Mouse (Mus musculus) heart, postnatal 36 days (tissue): Measurements from ENCODE around the gene Srp72. TPM values are rescaled to one million over a fixed set of nuclear protein-coding genes. Genes with fewer than 3 reads are reported as not detected.
"Not testable (repeated sequence)": the region's sequence is repeated elsewhere in the genome, so short reads cannot be mapped to it uniquely, and the experiment has no call there.

Source experiments
- DNase-seq, 2 experiments: peaks; one replicate each; pipeline ENCODE4 v3.0.0; 2021 to 2022
- intact Hi-C: fragments of 180-260 bp; cut with DNase I; formaldehyde crosslinking; loops from one replicate; pipeline ENCODE4 v1.15.1; 2025
- total RNA-seq, 2 experiments: library from RNA; stranded (reverse); gene quantifications; 2 replicates each; pipeline ENCODE4 v1.2.3; 2021

Srp72 gene
- total RNA-seq, 2 experiments from 2014 or later: 56.2 to 63.0 TPM

GRCm38 (mm10) chr5:77035101-77035500 is 60.6 kb downstream of the Srp72 start:
- DNase-seq, intact Hi-C loops: not testable (repeated sequence)

DNA sequence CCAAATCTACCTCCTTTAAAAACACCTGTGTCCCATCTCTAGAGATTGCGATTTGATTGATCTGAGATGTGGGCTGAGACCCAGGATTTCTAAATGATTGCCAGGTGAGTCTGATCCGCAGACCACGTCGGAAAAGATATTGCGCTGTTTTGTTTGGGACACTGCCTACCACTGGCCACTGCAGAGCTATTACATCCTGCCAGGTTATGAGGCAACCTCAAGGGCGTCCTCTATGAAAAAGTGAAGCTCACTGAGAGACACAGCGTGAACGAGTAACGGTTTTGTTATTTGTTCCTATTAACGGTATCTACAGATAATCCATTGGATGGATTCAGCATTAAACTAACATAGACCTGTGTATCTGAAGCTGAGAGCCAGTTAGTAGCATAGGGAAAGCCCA is 64.0 kb downstream of the Srp72 start:
- no peak for DNase-seq
- intact Hi-C loops: no loop called here

DNA sequence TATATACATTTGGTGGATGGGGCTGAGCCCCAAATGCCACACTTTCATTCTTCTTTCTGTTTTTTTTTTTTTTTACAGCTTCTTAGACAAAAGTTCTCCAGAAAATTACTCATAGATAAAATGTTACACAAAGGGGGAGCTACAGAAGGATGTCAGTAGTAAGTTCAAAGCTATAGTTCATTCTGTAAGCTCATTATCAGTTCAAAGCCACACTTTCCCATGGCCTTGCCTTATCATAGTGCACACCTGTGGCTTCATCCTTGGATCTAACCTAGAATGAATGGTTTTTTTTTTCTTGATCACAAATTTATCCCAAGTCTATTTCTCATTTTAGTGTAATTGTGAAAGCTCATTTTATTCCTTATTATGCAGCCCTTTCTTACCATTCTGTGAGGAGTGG is 64.9 kb downstream of the Srp72 start:
- intact Hi-C loops: no loop called here
- no peak for DNase-seq

GRCm38 (mm10) chr5:77044362-77044761 is 69.9 kb downstream of the Srp72 start:
- no peak for DNase-seq
- intact Hi-C loops: no loop called here

Other genes starting within 250 kb of the Srp72 start
- 10 to 100 TPM; 13.9 to 16.2 TPM for gene Aasdh, start 69.2 kb upstream of the Srp72 start, total RNA-seq
- 100 to 1,000 TPM; 159 to 162 TPM for gene Paics, start 23.4 kb upstream of the Srp72 start, total RNA-seq
- gene Ppat, start 23.1 kb upstream of the Srp72 start, total RNA-seq: 10 to 100 TPM; 10.9 to 23.1 TPM
- gene Arl9, start 29.4 kb downstream of the Srp72 start, total RNA-seq: not detected
- not detected for gene Thegl, start 41.3 kb downstream of the Srp72 start, total RNA-seq
- gene Hopx, start 140.4 kb downstream of the Srp72 start, total RNA-seq: 100 to 1,000 TPM; 405 to 444 TPM
- under 1 TPM in 1 of 2 experiments, not detected in 1; 0.53 TPM for gene Spink2, start 236.8 kb downstream of the Srp72 start, total RNA-seq